Mouse (Mus musculus): ENCODE data around the gene Syt14. TPM values are rescaled to one million over a fixed set of nuclear protein-coding genes. Genes with fewer than 3 reads are reported as not detected.

Syt14 gene
- polyA plus RNA-seq (2017; shearing (Covaris generic)) = 0.19 TPM

GRCm38 (mm10) chr1:193035371-193036238 is at the start of gene Syt14:
TSS of gene Syt14 (minus strand) at chr1:193035775.

GRCm38 (mm10) chr1:192855474-192856230 is 179.9 kb downstream of the Syt14 start, which contains the start of gene Sertad4:
TSS of gene Sertad4 (minus strand) at chr1:192855756.

Other genes with a start within 250 kb of the Syt14 start
- 0.10 TPM for gene Sertad4, start 180.0 kb downstream of the Syt14 start, polyA plus RNA-seq (2017; shearing (Covaris generic))
- 5.2 TPM for gene Diexf, start 94.5 kb upstream of the Syt14 start, polyA plus RNA-seq (2017; shearing (Covaris generic))
- 21.7 TPM for gene Irf6, start 117.3 kb upstream of the Syt14 start, polyA plus RNA-seq (2017; shearing (Covaris generic))
- 9.8 TPM for gene A130010J15Rik, start 132.3 kb upstream of the Syt14 start, polyA plus RNA-seq (2017; shearing (Covaris generic))
- 602 TPM for gene Traf3ip3, start 165.9 kb upstream of the Syt14 start, polyA plus RNA-seq (2017; shearing (Covaris generic))
- 23.9 TPM for gene Lamb3, start 171.9 kb upstream of the Syt14 start, polyA plus RNA-seq (2017; shearing (Covaris generic))
- 139 TPM for gene Hsd11b1, start 228.3 kb upstream of the Syt14 start, polyA plus RNA-seq (2017; shearing (Covaris generic))
- gene G0s2, start 237.4 kb upstream of the Syt14 start, polyA plus RNA-seq (2017; shearing (Covaris generic)) = 7.9 TPM

All from CD4-positive, CD25-positive, alpha-beta regulatory T cell (primary cell).